ENCODE assay signal across 7 mouse cellular contexts in the genomic region with DNA sequence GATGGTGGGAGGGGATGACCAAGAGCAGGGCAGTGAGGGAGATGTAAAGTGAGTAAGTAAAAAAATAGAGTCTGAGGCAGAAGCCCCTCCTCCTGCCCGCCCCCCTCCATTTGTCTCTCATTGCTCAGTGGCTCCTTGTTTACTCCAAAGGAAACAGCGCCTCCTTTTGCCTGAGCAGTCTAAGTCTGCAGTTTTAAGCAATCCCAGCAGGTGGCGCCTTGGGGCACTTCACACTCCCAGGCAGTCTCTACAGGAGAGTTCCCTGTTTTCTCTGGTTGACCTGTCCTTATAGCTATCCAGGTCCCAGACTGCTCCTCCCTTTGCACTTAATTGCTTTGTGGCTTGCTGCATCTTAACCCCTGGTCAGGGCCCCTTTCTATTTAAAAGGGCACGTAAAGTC. TPM values are rescaled to one million over a fixed set of nuclear protein-coding genes. Genes with fewer than 3 reads are reported as not detected.
DNase-seq lines count a peak whose midpoint lies in the region; ATAC-seq and TF ChIP-seq lines count a peak whose summit lies in the region.

No protein-coding gene starts in this region.

- no peak overlapping the region for H3K27ac ChIP-seq in lung, embryonic 14.5 days (ENCODE audit: low read depth)

- DNase-seq in urinary bladder, postnatal 14 days (ENCODE audit: low spot score): peak; percentile 62
- no peak for DNase-seq in urinary bladder, postnatal 10 days (ENCODE audit: low spot score)
- peak; percentile 38 for DNase-seq in adrenal gland, adult 8-10 months
- peak; percentile 76 for DNase-seq in embryo, embryonic 11 days
- peak; percentile 54 to 69 for DNase-seq in kidney, adult 8-10 months
- DNase-seq in lung, embryonic 14.5 days: peak; percentile 79
- DNase-seq in right cerebral cortex, postnatal 25 days: peak; percentile 36

- WGBS in lung, embryonic 14.5 days: 38% methylated on average over 4 of the region's 4 CpGs

- TF ChIP-seq CTCF in lung, embryonic 14.5 days (IDR thresholded peaks at IDR 0.05; ENCODE audit: low read depth): peak; percentile 77

- H3K36me3 ChIP-seq in lung, embryonic 14.5 days (ENCODE audit: insufficient read depth): no peaks in the 10 kb centered on the region

- H3K4me1 ChIP-seq in lung, embryonic 14.5 days (ENCODE audit: insufficient read depth): no peaks in the 10 kb centered on the region

- H3K27me3 ChIP-seq in lung, embryonic 14.5 days (ENCODE audit: insufficient read depth, low read length): no peaks in the 10 kb centered on the region

- H3K4me3 ChIP-seq in lung, embryonic 14.5 days (ENCODE audit: low read depth, low read length): no peak overlapping the region

- H3K9me3 ChIP-seq in lung, embryonic 14.5 days (ENCODE audit: low read depth, low read length): no peaks in the 10 kb centered on the region

- no peak overlapping the region for H3K9ac ChIP-seq in lung, embryonic 14.5 days

- no peak for ATAC-seq in lung, embryonic 14.5 days (ENCODE audit: insufficient read depth)

- H3K4me2 ChIP-seq in lung, embryonic 14.5 days: no peak overlapping the region

RNA-seq across cellular contexts. Expression of gene Slc37a1, which starts 44.0 kb away (rescaled TPM):
- total RNA-seq in adrenal gland, adult 8-10 months (2022): 10 to 100 TPM; 13.1 to 26.4 (median 22.5) TPM
- polyA plus RNA-seq in lung, embryonic 14.5 days (2014; fragmentation: Nextera tagmentation; extraction: Ambion mirVana): 5.9 and 6.9 TPM in 2 replicates

RNA-seq across cellular contexts. Expression of gene Rsph1, which starts 53.4 kb away (rescaled TPM):
- 10 to 100 TPM in 2 of 4 experiments, 1 to 10 TPM in 2; 3.9 to 14.9 (median 9.1) TPM for total RNA-seq in adrenal gland, adult 8-10 months (2022)
- 0.78 and 0.86 TPM in 2 replicates for polyA plus RNA-seq in lung, embryonic 14.5 days (2014; fragmentation: Nextera tagmentation; extraction: Ambion mirVana)

RNA-seq across cellular contexts. Expression of gene Pde9a, which starts 55.4 kb away (rescaled TPM):
- 1 to 10 TPM; 3.0 to 7.7 (median 5.2) TPM for total RNA-seq in adrenal gland, adult 8-10 months (2022)
- 35.8 and 36.7 TPM in 2 replicates for polyA plus RNA-seq in lung, embryonic 14.5 days (2014; fragmentation: Nextera tagmentation; extraction: Ambion mirVana)
